ENCODE assay signal across 12 mouse cellular contexts in genomic region chr1:56406786-56407185, GRCm38 (mm10).
"Had no signal": no experiment of that assay in that cellular context is flagged by ENCODE, and none has a peak within 500 bp of the region (broad histone marks: within the 10 kb centered on the region; RNA-seq: fewer than 3 reads in every experiment).

No protein-coding gene starts in this region.

- DNase-seq: retina, postnatal 1 day; right cerebral cortex, adult 18-20 months; right cerebral cortex, postnatal 14 days; right cerebral cortex, postnatal 25 days; right cerebral cortex, postnatal 4 days; spleen, adult 18-20 months; thymus, adult 18-20 months; thymus, adult 2 months; thymus, postnatal 14 days; thymus, postnatal 25 days; thymus, postnatal 36 days; thymus, postnatal 4 days had no signal
